Mouse (Mus musculus): ENCODE measurements around the gene Cyp4x1.

- TF ChIP-seq POLR2A (IDR thresholded peaks at IDR 0.05; ENCODE audit: borderline replicate concordance, low read depth, low read length) (no peak), CTCF (IDR thresholded peaks at IDR 0.05; ENCODE audit: low read depth, low read length) (no peak)
Observed at GRCm38 (mm10) chr4:115059871-115060270, 74.2 kb downstream of the Cyp4x1 start.
